Mouse (Mus musculus): Measurements from ENCODE around the gene Rnf144a. TPM values are rescaled to one million over a fixed set of nuclear protein-coding genes. Genes with fewer than 3 reads are reported as not detected.
A peak's percentile ranks its signal among the peaks of the same experiment; 100 is the strongest.

Rnf144a gene
- polyA plus RNA-seq, 1 experiment: 12.0 TPM

DNA sequence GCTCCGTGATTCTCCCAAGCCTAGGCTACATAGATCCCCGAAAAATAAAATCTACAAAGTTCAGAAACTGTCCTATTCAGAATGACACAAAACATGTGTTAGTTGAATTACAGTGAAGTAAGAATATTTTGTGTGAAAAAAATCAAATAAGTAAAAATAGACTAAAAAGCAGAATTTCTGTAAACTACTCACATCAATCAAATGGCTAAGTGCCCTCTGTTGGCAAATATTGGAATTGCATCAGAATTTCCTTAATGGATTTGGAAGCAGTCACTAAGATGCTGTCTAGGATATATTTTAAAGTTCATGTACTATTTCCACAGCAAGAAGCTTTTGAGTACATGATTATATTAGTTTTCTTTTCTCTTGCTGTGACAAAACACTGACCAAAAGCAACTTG lies 9.8 kb upstream of the Rnf144a start:
- no peak overlapping the region for H3K4me3 ChIP-seq (ENCODE audit: control insufficient read depth, insufficient read depth, low read length)
- TF ChIP-seq POLR2A (IDR thresholded peaks at IDR 0.05; ENCODE audit: control insufficient read depth, extremely low read depth, insufficient read depth, low read length, poor library complexity): no peak
- TF ChIP-seq CTCF (IDR thresholded peaks at IDR 0.05; ENCODE audit: borderline replicate concordance, control insufficient read depth, extremely low read depth, insufficient read depth, low read length, poor library complexity): no peak
- no peak overlapping the region for H3K27ac ChIP-seq (ENCODE audit: control insufficient read depth, insufficient read depth, low read length)
- WGBS: 90% methylated on average over 2 of the region's 2 CpGs
- no peaks in the 10 kb centered on the region for H3K4me1 ChIP-seq (replicated peaks; ENCODE audit: control insufficient read depth, insufficient read depth, low read length)
- peak; percentile 31 for DNase-seq
- no peaks in the 10 kb centered on the region for H3K36me3 ChIP-seq (ENCODE audit: control insufficient read depth, insufficient read depth, low read length)
- no peaks in the 10 kb centered on the region for H3K27me3 ChIP-seq (ENCODE audit: control insufficient read depth, insufficient read depth, low read length)

DNA sequence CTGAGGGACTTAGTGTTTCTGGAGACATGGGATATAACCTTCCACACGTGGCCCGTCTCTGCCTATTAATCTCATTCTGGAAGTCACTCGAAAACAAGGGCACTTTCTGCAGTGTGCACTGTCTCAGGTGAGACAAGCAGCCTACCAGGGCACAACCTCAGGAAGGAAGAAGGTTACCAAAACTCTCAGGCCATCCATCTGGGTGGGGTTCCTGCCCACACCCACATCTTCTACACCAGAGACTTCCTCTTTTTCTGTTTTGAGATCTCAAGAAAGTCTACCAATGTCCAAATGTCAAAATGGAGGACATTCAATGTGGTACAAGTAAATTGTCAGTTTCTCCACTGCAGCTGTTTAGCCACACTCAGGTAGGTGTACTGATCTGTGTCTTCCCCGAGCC lies 3.3 kb upstream of the Rnf144a start:
- Histone ChIP-seq H3K4me3 (ENCODE audit: control insufficient read depth, insufficient read depth, low read length) (no peak overlapping the region), H3K4me1 (replicated peaks; ENCODE audit: control insufficient read depth, insufficient read depth, low read length) (peaks cover 8% of the 10 kb centered on the region), H3K27me3 (ENCODE audit: control insufficient read depth, insufficient read depth, low read length) (no peaks in the 10 kb centered on the region), H3K36me3 (ENCODE audit: control insufficient read depth, insufficient read depth, low read length) (no peaks in the 10 kb centered on the region), H3K27ac (ENCODE audit: control insufficient read depth, insufficient read depth, low read length) (no peak overlapping the region)
- TF ChIP-seq POLR2A (IDR thresholded peaks at IDR 0.05; ENCODE audit: control insufficient read depth, extremely low read depth, insufficient read depth, low read length, poor library complexity) (no peak), CTCF (IDR thresholded peaks at IDR 0.05; ENCODE audit: borderline replicate concordance, control insufficient read depth, extremely low read depth, insufficient read depth, low read length, poor library complexity) (no peak)
- 23% methylated on average over 4 of the region's 4 CpGs for WGBS
- DNase-seq: no peak

DNA sequence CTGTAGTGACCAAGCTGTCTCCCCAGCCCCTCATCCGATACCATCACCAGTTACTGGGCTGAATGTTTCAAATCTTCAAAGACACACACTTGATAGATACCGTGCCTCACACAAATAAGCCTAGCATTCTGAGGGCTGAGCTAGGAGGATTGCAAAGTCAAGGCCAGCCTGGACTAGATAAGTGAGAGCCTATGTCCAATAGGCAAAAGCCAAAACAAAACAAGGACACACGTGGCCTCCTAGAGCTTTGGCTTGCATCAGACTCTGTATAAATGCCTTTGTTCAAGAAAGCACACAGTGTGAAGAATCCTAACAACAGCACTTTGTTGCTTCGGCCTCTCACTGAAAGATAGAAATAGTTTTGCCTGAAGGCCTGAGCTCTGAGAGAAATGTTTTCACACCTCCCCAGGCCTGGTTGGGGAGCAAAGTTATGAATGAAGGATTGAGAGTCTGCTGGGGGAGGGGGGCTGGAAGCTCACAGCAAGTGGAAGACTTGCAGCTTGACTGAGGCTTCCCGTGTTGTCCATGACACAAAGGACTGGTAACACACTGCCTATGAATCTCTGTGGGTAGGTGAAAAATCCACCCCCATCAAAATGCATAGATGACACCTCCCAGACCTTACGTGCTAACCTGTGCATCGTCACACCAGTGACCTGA lies 1.7 kb upstream of the Rnf144a start:
- Histone ChIP-seq H3K4me1 (replicated peaks; ENCODE audit: control insufficient read depth, insufficient read depth, low read length) (peaks cover 8% of the 10 kb centered on the region), H3K4me3 (ENCODE audit: control insufficient read depth, insufficient read depth, low read length) (no peak overlapping the region), H3K27ac (ENCODE audit: control insufficient read depth, insufficient read depth, low read length) (no peak overlapping the region), H3K36me3 (ENCODE audit: control insufficient read depth, insufficient read depth, low read length) (no peaks in the 10 kb centered on the region), H3K27me3 (ENCODE audit: control insufficient read depth, insufficient read depth, low read length) (no peaks in the 10 kb centered on the region)
- TF ChIP-seq POLR2A (IDR thresholded peaks at IDR 0.05; ENCODE audit: control insufficient read depth, extremely low read depth, insufficient read depth, low read length, poor library complexity): no peak
- TF ChIP-seq CTCF (IDR thresholded peaks at IDR 0.05; ENCODE audit: borderline replicate concordance, control insufficient read depth, extremely low read depth, insufficient read depth, low read length, poor library complexity): no peak
- 94% methylated on average over 7 of the region's 7 CpGs for WGBS
- DNase-seq: no peak

DNA sequence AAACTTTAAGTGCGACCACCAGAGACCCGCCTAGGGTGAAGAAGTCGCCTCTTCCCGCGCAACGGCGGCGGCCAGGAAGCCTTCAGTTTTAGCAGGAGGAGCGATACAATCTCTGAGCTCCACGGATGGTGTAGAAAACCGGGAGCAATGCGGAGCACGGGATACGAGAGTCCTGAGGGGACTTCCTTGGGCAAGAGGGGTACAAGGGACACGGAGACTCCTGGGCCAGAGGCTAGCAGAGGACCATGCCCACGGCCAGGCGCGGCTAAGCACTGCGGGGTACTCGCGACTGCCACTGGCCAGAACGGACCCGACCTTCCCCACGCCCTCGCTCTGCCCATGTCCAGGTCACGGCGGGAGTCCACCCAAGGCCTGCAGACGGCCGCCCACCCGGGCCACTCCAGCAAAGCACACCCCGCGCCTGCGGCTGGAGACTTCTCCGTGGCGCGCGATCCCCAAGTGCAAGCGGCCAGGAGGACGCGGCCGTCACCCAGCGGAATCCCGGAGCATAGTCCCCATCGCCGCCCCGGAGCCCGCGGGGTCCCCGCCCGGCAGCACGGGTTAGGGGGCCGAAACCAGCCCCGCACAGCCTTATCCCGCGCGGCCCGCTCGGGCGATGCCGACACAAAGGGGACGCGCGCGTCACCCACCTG lies 477 bp downstream of the Rnf144a start:
- TF ChIP-seq CTCF (IDR thresholded peaks at IDR 0.05; ENCODE audit: borderline replicate concordance, control insufficient read depth, extremely low read depth, insufficient read depth, low read length, poor library complexity): no peak
- TF ChIP-seq POLR2A (IDR thresholded peaks at IDR 0.05; ENCODE audit: control insufficient read depth, extremely low read depth, insufficient read depth, low read length, poor library complexity): no peak
- H3K27me3 ChIP-seq (ENCODE audit: control insufficient read depth, insufficient read depth, low read length): no peaks in the 10 kb centered on the region
- no peak overlapping the region for H3K27ac ChIP-seq (ENCODE audit: control insufficient read depth, insufficient read depth, low read length)
- peaks cover 8% of the 10 kb centered on the region for H3K4me1 ChIP-seq (replicated peaks; ENCODE audit: control insufficient read depth, insufficient read depth, low read length)
- WGBS: under 1% methylated on average over 63 of the region's 64 CpGs
- H3K36me3 ChIP-seq (ENCODE audit: control insufficient read depth, insufficient read depth, low read length): no peaks in the 10 kb centered on the region
- H3K4me3 ChIP-seq (ENCODE audit: control insufficient read depth, insufficient read depth, low read length): peak overlapping the region; percentile 86
- DNase-seq: peak; percentile 46

DNA sequence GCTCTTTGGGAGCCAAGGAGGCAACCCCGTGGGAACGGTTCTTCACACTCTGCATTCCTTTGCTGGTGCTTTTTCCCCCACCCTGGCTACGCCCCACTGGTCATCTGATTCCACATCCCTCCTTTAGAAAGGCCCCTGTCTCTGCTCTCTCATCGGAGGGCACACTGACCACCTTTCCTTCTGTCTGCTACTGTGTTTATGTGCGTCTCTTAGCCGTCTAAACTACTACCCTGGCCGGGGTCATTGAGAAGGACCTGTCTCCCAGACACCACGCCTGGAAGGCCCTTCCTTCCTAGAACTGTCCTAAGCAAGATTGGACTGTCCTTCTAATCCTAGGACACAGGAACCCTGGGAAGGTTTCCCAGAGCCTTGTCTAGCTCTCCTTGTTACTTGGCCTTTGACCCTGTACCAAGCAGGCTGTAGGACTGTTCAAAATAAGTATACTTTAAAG lies 1.1 kb downstream of the Rnf144a start:
- Histone ChIP-seq H3K4me3 (ENCODE audit: control insufficient read depth, insufficient read depth, low read length) (peak overlapping the region; percentile 86), H3K27me3 (ENCODE audit: control insufficient read depth, insufficient read depth, low read length) (no peaks in the 10 kb centered on the region), H3K36me3 (ENCODE audit: control insufficient read depth, insufficient read depth, low read length) (no peaks in the 10 kb centered on the region), H3K27ac (ENCODE audit: control insufficient read depth, insufficient read depth, low read length) (no peak overlapping the region), H3K4me1 (replicated peaks; ENCODE audit: control insufficient read depth, insufficient read depth, low read length) (peaks cover 10% of the 10 kb centered on the region)
- no peak for DNase-seq
- WGBS: 23% methylated on average over 8 of the region's 8 CpGs
- TF ChIP-seq CTCF (IDR thresholded peaks at IDR 0.05; ENCODE audit: borderline replicate concordance, control insufficient read depth, extremely low read depth, insufficient read depth, low read length, poor library complexity): no peak
- TF ChIP-seq POLR2A (IDR thresholded peaks at IDR 0.05; ENCODE audit: control insufficient read depth, extremely low read depth, insufficient read depth, low read length, poor library complexity): no peak

DNA sequence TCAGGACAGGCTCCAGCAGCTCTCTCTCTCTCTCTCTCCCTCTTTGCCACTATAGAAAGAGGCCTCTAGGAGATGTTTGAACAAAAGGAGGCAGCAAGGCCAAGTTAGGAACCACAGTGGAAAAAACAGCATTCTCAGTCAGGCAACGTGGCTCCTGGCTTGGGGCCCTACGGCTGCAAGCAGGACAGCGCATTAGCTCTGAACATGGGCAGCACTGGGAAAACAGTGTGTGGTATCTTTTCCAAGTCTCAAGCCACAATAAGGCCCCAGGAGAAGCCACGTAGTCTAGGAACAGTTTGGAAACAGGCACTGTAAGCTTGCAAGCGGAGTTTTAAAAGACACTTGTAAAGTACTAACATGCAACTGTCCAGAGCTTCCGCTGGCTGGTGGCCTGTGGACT lies 2.3 kb downstream of the Rnf144a start:
- H3K4me1 ChIP-seq (replicated peaks; ENCODE audit: control insufficient read depth, insufficient read depth, low read length): peaks cover 8% of the 10 kb centered on the region

More for the DNA sequence above, 2.3 kb downstream of the Rnf144a start:
- H3K27me3 ChIP-seq (ENCODE audit: control insufficient read depth, insufficient read depth, low read length): no peaks in the 10 kb centered on the region
- H3K36me3 ChIP-seq (ENCODE audit: control insufficient read depth, insufficient read depth, low read length): no peaks in the 10 kb centered on the region
- H3K4me3 ChIP-seq (ENCODE audit: control insufficient read depth, insufficient read depth, low read length): no peak overlapping the region
- TF ChIP-seq POLR2A (IDR thresholded peaks at IDR 0.05; ENCODE audit: control insufficient read depth, extremely low read depth, insufficient read depth, low read length, poor library complexity): no peak
- TF ChIP-seq CTCF (IDR thresholded peaks at IDR 0.05; ENCODE audit: borderline replicate concordance, control insufficient read depth, extremely low read depth, insufficient read depth, low read length, poor library complexity): no peak
- no peak overlapping the region for H3K27ac ChIP-seq (ENCODE audit: control insufficient read depth, insufficient read depth, low read length)
- no peak for DNase-seq
- WGBS: 91% methylated on average over 6 of the region's 6 CpGs
